Mouse (Mus musculus): Measurements from ENCODE around the gene Ovol3.

DNA sequence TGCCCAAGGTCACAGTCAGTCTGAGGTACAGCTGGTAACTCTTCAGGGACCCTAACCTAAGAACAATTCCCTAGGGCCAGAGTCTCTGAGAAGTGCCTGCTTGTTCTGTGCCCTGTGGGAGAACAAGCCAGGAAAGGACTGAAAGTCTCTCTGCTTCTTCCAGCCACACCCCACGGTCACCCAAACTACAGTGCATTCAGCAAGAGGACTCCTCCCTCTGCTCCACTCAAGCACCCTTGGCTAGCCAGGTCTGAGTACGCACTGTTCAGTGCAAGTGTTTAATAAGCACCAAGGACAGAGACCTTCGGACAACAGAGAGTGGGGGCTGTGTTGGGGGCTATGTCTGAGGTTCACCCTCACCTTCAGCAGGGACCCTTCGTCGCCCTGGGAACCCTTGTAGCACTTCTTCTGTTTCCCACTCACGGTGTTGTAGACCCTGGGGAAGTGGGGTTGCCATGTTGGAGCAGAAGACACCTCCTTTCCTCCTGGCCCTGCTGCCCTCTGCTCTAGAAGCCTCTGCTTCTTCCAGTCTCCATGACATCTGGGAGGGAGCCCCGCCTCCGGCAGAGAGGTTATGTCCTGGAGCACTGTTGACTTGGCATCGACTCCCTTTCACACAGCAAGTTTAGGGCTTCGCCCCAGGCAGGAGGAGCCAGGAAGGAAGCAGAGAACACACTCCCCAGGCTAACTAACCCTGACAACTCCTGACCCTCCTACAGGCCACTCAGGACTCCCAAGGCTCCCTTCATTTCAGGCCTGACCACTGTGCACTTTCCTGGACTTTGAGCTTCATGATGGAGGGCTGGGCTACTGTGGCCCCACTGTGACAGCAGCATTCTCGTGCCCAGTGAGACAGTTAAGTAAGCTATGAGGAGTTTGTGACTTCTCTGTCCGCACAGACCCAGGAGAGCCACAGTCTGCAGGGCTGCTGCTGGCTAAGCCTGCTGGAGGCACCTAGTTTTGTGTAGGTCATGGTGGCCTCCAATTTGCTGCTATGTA lies 16.7 kb upstream of the Ovol3 start:
- TF ChIP-seq CTCF (IDR thresholded peaks at IDR 0.05; ENCODE audit: borderline replicate concordance, control insufficient read depth, extremely low read depth, insufficient read depth, low read length, poor library complexity): no peak
- no peak for TF ChIP-seq POLR2A (IDR thresholded peaks at IDR 0.05; ENCODE audit: control insufficient read depth, extremely low read depth, insufficient read depth, low read length, poor library complexity)
